Mouse (Mus musculus) forebrain, embryonic 14.5 days (tissue): ENCODE results near the gene Bub3. TPM values are rescaled to one million over a fixed set of nuclear protein-coding genes. Genes with fewer than 3 reads are reported as not detected.

Experiments used
- ATAC-seq: fragments of 200-750 bp; cut with Nextera tagmentation; 2 replicates; pipeline ENCODE4 v1.8.0; 2017; ENCODE audit warnings: mild to moderate bottlenecking, moderate library complexity
- DNase-seq: peaks from one replicate; pipeline ENCODE4 v3.0.0-alpha.2; 2015; ENCODE audit warnings: low spot score
- H3K27ac ChIP-seq: fragments of 300-500 bp; sonication (generic); 2 replicates; pipeline ENCODE4 v1.5.1; 2014; ENCODE audit warnings: low read depth, mild to moderate bottlenecking, control low read depth, low read length, moderate library complexity
- H3K27me3 ChIP-seq: fragments of 300-500 bp; sonication (generic); replicated peaks from 2 replicates; pipeline ENCODE4 v1.6.1; 2014; ENCODE audit warnings: low read length, control low read depth, mixed read lengths; ENCODE audit not compliant: control insufficient read depth, insufficient read depth
- H3K36me3 ChIP-seq: fragments of 300-500 bp; sonication (generic); 2 replicates; pipeline ENCODE4 v1.6.1; 2014; ENCODE audit warnings: low read length, control low read depth; ENCODE audit not compliant: control insufficient read depth, insufficient read depth
- H3K4me1 ChIP-seq: fragments of 300-500 bp; sonication (generic); 2 replicates; pipeline ENCODE4 v1.6.1; 2014; ENCODE audit warnings: antibody characterized with exemption, low read length, control low read depth; ENCODE audit not compliant: control insufficient read depth, insufficient read depth
- H3K4me2 ChIP-seq: fragments of 300-500 bp; sonication (generic); 2 replicates; pipeline ENCODE4 v1.6.1; 2014; ENCODE audit warnings: mild to moderate bottlenecking, control low read depth, low read length
- H3K4me3 ChIP-seq: fragments of 300-500 bp; sonication (generic); 2 replicates; pipeline ENCODE4 v1.5.1; 2014; ENCODE audit warnings: low read depth, low read length, control low read depth
- H3K9ac ChIP-seq: fragments of 300-500 bp; sonication (generic); 2 replicates; pipeline ENCODE4 v1.6.1; 2014; ENCODE audit warnings: mild to moderate bottlenecking, low read length, control low read depth, moderate library complexity
- H3K9me3 ChIP-seq: fragments of 300-500 bp; sonication (generic); replicated peaks from 2 replicates; pipeline ENCODE4 v1.6.1; 2016; ENCODE audit warnings: low read length, control low read depth, mixed read lengths; ENCODE audit not compliant: control insufficient read depth
- WGBS: fragments of 180-500 bp; shearing (Covaris S2); extraction: QIAGEN DNeasy Blood & Tissue Kit; methylation state at CpG from one replicate; pipeline ENCODE4 v1.1.7; 2014; 5-methylcytosine and 5-hydroxymethylcytosine counted together
- polyA plus RNA-seq: library from polyadenylated mRNA; unstranded; fragments of >200 nt; fragmentation: Nextera tagmentation; extraction: Ambion mirVana; gene quantifications from 2 replicates; pipeline ENCODE4 v1.2.1, GENCODE M21; 2014

Bub3 gene
- 215 and 237 TPM in 2 replicates for polyA plus RNA-seq

DNA sequence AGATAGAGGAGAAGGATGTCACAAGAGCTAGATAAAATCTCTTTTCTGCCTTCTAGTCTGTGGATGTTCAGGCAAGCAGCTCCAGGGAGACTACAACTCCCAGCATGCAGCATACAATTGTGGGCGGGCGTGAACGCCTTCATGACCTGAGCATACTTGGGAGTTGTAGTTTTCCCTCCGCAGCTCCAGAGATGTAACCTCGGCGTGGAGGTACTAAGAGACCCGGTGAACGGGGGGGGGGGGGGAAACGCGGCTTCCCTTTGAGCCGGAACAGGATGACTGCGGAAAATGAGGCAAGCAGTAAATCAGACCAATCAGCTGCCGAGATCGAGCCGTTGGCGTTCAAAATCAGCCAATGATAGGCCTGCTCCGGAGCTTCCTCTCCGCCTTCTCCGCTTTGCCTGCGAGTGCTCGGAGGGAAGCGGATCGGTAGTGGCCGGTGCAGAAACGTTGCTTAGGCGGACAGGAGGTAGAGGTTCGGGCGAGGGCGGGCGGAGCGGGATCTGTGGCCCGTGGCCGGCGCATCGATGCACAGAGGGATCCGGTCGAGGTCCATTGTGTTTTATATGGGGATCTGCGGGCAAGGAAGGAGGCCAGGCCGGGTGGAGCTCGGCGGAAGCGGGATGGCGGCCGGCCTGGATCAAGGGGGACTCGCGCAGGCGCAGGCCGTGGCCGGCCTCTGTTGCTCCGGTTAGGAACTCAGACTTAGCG, at the start of gene Bub3:
Gene Bub3 (plus strand): TSS at position 237 of the 711 bp plus-strand sequence.
- peak; percentile 95 for ATAC-seq
- Histone ChIP-seq H3K27me3 (peaks cover 39% of the 10 kb centered on the region), H3K4me2 (peak within 1 kb of the TSS; percentile 76), H3K36me3 (peaks cover 32% of the 10 kb centered on the region), H3K9me3 (no peaks in the 10 kb centered on the region), H3K27ac (peak within 1 kb of the TSS; percentile 88), H3K9ac (peak within 1 kb of the TSS; percentile 87), H3K4me1 (peaks cover 11% of the 10 kb centered on the region), H3K4me3 (peak within 1 kb of the TSS; percentile 76)
- under 1% methylated on average over 48 of the region's 51 CpGs for WGBS
- DNase-seq: peak; percentile 99

DNA sequence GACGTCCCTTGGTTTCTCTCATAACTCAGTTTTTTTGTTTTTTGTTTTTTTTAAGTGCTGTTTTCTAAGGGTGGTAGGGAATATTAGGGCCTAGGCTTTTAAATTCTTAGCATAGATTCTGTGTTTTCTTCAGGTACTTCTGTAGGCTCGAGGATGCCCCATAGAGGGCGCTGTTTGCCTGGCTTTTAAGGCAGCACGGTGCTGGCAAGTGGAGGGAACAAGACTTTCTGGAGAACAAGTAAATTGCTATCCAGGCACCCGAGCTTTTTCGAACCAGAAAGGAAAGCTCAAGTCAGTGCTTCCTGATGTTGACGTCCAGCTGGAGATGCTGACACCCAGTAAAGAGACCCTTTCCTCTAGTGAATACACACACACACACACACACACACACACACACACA, 20.0 kb upstream of the Bub3 start:
- peak; percentile 93 for DNase-seq
- ATAC-seq: peak; percentile 72
- WGBS: 1% methylated on average over 7 of the region's 7 CpGs
- H3K27me3 ChIP-seq: peaks cover 79% of the 10 kb centered on the region
- peaks cover 6% of the 10 kb centered on the region; the same call in 1 of the 2 replicates for H3K4me1 ChIP-seq
- no peak overlapping the region for H3K4me2 ChIP-seq
- no peak overlapping the region for H3K9ac ChIP-seq
- no peaks in the 10 kb centered on the region for H3K9me3 ChIP-seq
- H3K4me3 ChIP-seq: no peak overlapping the region
- no peak overlapping the region for H3K27ac ChIP-seq
- no peaks in the 10 kb centered on the region for H3K36me3 ChIP-seq

DNA sequence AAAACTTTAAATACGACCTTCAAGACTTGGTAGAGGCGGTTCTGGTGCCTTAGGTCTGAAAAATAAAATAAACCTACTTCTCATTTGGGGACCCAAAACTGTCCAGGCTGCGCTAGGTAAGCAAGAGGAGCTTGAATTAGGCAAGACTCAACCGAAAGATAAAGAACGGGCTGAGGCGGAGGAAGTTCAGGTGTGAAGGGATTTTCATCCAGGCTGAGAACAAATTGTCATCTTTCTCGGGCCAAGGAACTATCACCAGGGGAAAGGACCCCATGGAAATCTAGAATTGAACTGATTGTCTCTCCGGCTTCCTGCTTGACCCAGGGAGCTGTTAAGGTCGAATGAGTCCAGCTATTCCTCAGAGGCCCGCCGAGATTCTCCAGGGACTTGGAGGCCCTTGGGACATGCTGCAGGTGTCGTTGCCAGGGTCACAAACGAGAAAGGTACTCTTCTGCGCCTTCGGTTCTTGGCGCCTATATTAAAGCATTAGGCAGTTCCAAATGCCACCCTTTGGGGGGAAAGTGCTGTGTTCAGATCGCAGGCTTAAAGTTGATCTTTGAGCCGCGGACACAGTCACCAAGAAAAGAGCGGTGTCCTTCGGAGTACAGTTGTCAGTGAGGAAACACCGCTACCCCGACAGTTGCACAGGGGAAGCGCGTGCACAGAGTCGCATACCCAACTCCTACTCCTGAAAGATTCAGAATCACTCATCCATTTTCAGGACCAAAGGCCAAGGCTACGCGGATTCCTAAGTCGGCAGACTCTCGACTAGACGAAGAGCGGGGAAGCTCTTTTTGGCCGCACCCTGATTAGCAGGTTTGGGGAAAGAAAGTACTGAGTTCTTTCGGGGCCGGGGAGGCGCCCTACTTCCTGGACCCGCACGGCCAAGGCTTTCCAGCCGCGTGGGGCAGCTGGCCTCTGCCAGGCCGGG, 18.6 kb upstream of the Bub3 start:
- H3K9ac ChIP-seq: no peak overlapping the region
- H3K27me3 ChIP-seq: peaks cover 91% of the 10 kb centered on the region
- DNase-seq (no peak), ATAC-seq (no peak)
- peak overlapping the region; percentile 53 for H3K4me2 ChIP-seq
- H3K27ac ChIP-seq: no peak overlapping the region
- no peaks in the 10 kb centered on the region for H3K9me3 ChIP-seq
- H3K4me3 ChIP-seq: 0 out of 2 replicates have a peak overlapping the region, but pooled peaks have one; percentile 24
- 1% methylated on average over 41 of the region's 41 CpGs for WGBS
- no peaks in the 10 kb centered on the region for H3K36me3 ChIP-seq
- peaks cover 6% of the 10 kb centered on the region; the same call in 1 of the 2 replicates for H3K4me1 ChIP-seq

DNA sequence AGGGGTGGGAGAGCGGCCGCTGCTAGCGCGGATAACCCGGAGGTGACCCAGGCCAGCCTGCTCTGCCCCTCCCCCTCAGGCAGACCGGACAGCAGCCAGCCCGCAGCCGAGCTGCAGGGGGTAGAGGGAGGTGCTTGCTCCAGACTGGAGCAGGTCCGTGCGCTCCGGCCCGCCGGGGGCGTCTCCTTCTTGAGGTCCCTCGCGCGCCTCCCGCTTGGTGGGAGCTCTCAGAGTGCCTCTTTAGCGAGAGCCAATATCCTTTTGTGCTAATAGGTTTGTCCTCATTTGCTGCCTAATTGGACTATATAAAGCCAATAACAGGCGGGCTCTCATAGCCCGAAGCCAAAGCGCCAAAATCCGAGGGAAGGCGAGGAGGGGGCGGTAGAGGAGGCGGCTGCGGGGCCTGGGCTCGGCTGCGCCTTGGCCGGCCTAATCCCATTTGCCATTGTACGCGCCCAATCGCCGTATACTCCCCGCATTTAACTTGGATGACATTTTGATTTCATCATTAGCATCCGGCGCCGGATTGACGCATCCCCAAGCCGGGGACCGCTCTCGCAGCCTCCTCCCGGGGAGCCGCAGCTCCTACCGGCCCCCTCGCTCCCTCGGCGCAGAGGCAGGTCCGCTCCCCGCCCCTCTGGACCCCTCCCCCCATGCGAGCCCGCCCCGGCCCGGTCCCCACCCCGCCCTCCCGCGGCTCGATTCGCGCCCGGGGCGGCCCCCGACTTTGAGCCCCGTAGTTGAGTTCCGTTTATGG, 17.7 kb upstream of the Bub3 start, which contains the start of gene Hmx3:
Gene Hmx3 (plus strand): TSS at position 753 of the 757 bp plus-strand sequence.
- ATAC-seq: peak; percentile 74
- Histone ChIP-seq H3K27ac (no peak within 1 kb of the TSS), H3K27me3 (peaks cover 96% of the 10 kb centered on the region), H3K4me3 (peak within 1 kb of the TSS; percentile 24), H3K36me3 (no peaks in the 10 kb centered on the region), H3K4me1 (peaks cover 6% of the 10 kb centered on the region; the same call in 1 of the 2 replicates), H3K4me2 (peak within 1 kb of the TSS; percentile 53), H3K9ac (no peak within 1 kb of the TSS), H3K9me3 (no peaks in the 10 kb centered on the region)
- DNase-seq: peak; percentile 76
- 0% methylated on average over 61 of the region's 65 CpGs for WGBS

DNA sequence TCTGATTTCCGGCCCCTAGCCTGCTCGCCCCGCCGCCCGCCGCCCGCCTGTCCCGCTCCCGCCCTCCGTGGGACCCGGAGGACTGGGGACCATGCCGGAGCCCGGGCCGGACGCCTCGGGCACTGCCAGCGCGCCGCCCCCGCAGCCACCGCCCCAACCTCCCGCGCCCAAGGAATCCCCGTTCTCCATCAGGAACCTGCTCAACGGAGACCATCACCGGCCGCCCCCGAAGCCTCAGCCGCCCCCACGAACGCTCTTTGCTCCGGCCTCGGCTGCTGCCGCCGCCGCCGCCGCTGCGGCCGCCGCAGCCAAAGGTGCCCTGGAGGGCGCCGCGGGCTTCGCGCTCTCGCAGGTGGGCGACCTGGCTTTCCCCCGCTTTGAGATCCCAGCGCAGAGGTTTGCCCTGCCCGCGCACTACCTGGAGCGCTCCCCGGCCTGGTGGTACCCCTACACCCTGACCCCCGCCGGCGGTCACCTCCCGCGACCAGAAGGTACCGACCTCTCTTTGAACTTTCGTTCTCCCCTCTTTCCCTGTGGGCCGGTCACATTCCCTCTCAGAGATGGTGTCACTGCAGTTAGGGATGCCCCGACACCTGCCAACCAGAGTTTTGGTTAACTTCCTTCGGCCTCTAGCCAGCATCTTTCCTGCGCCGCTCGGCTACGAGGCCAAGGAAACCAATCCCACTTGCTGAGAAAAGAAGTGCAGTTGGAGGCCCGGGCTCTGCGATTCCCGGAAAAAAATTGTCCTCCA, 17.0 kb upstream of the Bub3 start:
- no peak overlapping the region for H3K27ac ChIP-seq
- H3K27me3 ChIP-seq: peaks cover 96% of the 10 kb centered on the region
- 2% methylated on average over 46 of the region's 71 CpGs for WGBS
- H3K4me1 ChIP-seq: peaks cover 6% of the 10 kb centered on the region; the same call in 1 of the 2 replicates
- H3K9me3 ChIP-seq: no peaks in the 10 kb centered on the region
- peak overlapping the region; percentile 53 for H3K4me2 ChIP-seq
- no peak for ATAC-seq
- no peak for DNase-seq
- H3K4me3 ChIP-seq: peak overlapping the region; percentile 24
- no peaks in the 10 kb centered on the region for H3K36me3 ChIP-seq
- H3K9ac ChIP-seq: no peak overlapping the region

DNA sequence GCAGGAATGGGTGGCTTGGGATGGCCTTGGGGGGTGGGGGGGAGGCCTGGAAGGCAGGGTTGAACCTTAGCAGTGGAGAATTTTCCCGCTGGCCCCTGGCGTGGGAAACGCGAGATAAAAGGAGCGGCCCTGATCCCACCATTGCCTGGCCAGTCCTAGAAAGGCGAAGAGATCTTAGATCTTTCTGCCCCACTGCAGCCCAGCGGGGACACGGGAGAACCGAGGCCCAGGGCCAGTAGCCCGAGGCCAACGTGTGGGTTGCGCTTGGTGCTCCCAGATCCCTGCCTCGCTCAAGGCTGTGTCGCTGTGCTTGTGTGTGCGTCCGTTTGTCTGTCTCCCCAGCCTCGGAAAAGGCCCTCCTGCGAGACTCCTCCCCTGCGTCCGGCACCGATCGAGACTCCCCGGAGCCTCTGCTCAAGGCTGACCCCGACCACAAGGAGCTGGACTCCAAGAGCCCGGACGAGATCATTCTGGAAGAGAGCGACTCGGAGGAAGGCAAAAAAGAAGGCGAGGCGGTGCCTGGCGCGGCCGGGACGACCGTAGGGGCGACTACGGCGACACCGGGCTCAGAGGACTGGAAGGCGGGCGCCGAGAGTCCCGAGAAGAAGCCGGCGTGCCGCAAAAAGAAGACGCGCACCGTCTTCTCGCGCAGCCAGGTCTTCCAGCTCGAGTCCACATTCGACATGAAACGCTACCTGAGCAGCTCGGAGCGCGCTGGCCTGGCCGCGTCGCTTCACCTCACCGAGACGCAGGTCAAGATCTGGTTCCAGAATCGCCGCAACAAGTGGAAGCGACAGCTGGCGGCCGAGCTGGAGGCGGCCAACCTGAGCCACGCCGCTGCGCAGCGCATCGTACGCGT, 16.2 kb upstream of the Bub3 start:
- H3K36me3 ChIP-seq: no peaks in the 10 kb centered on the region
- no peak for DNase-seq
- no peak overlapping the region for H3K9ac ChIP-seq
- 0 out of 2 replicates have a peak overlapping the region, but pooled peaks have one; percentile 53 for H3K4me2 ChIP-seq
- H3K4me1 ChIP-seq: peaks cover 6% of the 10 kb centered on the region; the same call in 1 of the 2 replicates
- peak overlapping the region; percentile 9; the same call in 1 of the 2 replicates for H3K4me3 ChIP-seq
- peaks cover 96% of the 10 kb centered on the region for H3K27me3 ChIP-seq
- 0 out of 2 replicates have a peak overlapping the region, but pooled peaks have one; percentile 27 for H3K27ac ChIP-seq
- WGBS: under 1% methylated on average over 73 of the region's 75 CpGs
- ATAC-seq: no peak
- no peaks in the 10 kb centered on the region for H3K9me3 ChIP-seq

DNA sequence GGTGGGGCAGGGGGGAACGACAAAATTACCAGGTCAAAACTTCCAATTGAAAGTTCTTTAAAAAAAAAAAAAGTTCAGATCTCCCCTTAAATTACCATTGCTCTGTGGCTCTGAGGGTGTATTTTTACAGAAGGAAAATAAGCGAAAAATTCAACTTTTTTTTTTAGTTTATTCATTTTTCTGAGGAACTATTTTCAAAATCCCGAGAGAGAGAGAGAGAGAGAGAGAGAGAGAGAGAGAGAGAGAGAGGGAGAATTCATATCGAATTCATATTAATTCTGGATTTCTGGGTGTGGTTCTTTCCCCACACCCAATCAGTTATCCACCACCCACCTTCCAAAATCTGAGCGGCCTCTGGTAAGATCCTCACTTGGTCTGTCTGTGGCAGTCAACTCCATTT, 15.2 kb upstream of the Bub3 start:
- Histone ChIP-seq H3K27me3 (peaks cover 96% of the 10 kb centered on the region), H3K9me3 (no peaks in the 10 kb centered on the region), H3K27ac (no peak overlapping the region), H3K4me1 (peaks cover 6% of the 10 kb centered on the region; the same call in 1 of the 2 replicates), H3K36me3 (no peaks in the 10 kb centered on the region), H3K4me2 (no peak overlapping the region), H3K4me3 (no peak overlapping the region), H3K9ac (no peak overlapping the region)
- 2% methylated on average over 5 of the region's 5 CpGs for WGBS
- DNase-seq (no peak), ATAC-seq (no peak)
